Mouse (Mus musculus) duodenum, adult 2 months (tissue): ENCODE results near the gene Gm42957. TPM values are rescaled to one million over a fixed set of nuclear protein-coding genes. Genes with fewer than 3 reads are reported as not detected.

Experiments
- polyA plus RNA-seq: library from polyadenylated mRNA; depleted of rRNA; stranded (reverse); fragments of >200 nt; gene quantifications from 2 replicates; pipeline ENCODE4 v1.2.3, GENCODE M21; 2012; ENCODE audit warnings: low replicate concordance; rRNA removed

Gm42957 gene
- not detected in 2 replicates for polyA plus RNA-seq

DNA sequence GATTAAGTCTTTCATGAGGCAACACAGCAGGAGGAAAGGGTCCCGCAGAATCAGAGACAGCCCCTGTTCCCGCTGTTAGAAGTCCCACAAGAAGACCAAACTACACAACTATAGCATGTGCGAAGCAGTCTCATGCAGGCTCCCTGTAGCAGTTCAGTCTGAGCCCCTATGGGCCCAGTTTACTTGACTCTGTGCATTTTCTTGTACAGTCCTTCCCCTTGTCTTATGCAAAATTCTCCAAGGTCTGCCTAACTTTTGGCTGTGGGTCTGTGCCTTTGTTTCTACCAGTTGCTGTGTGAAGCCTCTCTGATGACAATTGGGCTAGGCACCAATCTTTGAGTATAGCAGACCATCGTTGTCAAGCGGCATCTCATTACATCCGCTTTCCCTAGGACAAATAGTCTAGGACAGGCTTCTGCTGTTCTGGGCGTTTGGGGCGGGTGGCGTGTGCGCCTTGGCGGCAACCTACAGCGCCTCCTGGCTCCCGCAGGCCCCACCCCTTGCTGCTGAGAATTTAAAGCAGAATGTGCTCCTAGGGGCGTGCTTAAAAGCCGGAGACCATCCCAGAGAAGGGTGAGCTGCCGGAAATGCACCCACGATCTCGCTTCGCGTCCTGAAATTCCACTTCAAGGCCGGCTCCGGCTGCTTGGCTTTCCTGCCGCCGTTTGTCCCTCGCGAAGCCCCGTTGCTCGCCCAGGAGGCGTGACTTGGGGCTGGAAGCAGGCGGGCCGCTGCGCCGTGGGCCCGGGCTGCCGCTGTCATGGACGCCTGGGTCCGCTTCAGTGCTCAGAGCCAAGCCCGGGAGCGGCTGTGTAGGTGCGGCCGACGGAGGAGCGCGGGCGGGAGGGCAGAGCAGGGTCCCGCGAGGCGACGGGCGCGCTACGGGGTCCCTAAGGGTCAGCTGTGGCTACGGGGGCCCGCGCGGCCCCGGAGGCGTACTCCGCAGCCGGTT is at the start of gene Gm42957, which contains the start of gene Pex11b:
TSS of gene Gm42957 (plus strand) at position 547 of the 952 bp plus-strand sequence.
TSS of gene Pex11b (plus strand) at position 449 of the 952 bp plus-strand sequence.

DNA sequence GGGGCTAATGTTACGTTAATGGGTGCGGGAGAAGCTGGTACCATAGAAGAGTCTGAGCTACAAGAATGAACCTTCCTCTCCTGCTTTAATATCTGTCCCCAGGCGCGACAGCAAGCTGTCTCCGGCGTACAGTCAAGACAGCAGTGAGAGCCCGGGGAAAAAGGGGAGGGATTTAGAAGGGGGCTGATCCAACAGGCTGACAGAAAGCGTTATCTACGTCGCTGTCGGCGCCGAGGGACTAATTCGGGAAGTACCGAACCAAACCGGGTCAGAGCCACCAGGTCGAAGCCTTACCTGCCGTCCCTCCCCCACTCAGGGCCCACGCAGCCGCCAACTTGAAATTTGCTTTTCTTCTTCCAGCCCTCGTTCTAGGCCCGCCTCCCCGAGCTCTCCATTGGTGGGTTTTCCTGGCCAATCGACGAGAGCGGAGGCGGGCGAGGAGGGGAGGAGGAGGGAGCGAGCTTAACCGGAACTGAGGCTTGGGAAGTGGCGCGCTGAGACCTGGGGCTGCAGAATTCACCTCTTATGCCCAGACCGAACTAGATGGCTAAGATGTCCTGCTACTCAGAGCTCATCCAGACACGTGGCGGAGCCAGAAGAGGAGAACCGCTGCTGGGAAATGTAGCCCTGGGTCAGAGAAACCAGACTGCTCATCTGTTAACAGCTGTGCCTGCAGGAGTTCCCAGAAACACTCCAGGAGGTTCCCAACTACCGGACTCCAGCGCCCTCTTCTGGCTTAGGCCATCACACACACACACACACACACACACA is 41.3 kb upstream of the Gm42957 start, which contains the start of gene Polr3gl:
TSS of gene Polr3gl (minus strand) at position 392 of the 771 bp plus-strand sequence.

DNA sequence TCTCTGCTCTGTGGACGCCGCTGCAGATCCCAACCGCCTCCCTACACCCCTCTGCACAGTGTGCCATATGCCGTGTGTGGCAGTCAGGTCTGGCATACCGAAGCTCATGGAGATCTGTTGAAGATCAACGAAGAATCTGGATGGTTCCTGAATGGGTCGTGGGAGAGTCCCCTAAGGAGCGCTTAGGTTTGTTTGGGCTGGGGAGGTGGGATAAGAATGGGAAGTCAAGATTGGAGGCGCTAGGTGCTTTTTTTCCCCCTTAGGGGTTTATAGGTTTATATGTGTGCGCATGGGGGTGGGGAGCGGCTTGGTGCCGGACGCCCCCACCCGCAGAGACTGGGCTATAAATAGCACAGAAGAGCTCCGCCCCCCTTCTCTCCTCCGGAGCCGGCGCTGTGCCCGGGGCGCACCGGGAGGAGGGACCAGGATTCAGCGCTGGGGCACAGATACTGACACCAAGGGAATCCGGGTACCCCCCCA is 39.0 kb upstream of the Gm42957 start, which contains the start of gene Ankrd34a:
TSS of gene Ankrd34a (plus strand) at position 409 of the 480 bp plus-strand sequence.

DNA sequence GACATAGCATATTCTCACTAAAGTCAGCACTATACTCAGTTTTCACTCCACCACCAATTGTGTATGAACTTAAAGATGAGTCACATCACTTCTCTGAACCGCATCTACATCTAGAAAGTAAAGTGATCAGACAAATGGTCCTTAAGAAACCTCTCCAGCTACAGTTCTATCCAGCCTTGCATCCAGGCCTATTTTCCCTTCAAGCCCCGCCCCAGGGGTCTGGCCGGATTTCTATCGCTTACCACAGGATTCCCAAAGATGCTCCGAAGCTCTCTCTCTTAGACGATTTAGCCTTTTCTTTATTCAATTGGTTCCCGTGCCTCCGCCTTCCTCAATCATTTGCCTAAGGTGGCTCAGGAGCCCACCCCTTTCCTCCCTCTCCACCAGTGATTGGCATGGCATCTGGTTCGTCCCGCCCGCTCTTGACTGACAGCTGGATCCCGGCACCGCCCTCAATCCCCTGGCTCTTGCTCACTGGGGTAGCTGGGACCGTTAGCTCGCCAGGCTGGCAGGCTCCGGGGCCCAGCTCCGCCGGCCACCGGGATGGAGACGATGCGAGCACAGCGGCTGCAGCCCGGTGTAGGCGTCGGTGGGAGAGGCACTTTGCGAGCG is 34.5 kb upstream of the Gm42957 start, which contains the start of gene Lix1l:
TSS of gene Lix1l (plus strand) at position 511 of the 612 bp plus-strand sequence.

DNA sequence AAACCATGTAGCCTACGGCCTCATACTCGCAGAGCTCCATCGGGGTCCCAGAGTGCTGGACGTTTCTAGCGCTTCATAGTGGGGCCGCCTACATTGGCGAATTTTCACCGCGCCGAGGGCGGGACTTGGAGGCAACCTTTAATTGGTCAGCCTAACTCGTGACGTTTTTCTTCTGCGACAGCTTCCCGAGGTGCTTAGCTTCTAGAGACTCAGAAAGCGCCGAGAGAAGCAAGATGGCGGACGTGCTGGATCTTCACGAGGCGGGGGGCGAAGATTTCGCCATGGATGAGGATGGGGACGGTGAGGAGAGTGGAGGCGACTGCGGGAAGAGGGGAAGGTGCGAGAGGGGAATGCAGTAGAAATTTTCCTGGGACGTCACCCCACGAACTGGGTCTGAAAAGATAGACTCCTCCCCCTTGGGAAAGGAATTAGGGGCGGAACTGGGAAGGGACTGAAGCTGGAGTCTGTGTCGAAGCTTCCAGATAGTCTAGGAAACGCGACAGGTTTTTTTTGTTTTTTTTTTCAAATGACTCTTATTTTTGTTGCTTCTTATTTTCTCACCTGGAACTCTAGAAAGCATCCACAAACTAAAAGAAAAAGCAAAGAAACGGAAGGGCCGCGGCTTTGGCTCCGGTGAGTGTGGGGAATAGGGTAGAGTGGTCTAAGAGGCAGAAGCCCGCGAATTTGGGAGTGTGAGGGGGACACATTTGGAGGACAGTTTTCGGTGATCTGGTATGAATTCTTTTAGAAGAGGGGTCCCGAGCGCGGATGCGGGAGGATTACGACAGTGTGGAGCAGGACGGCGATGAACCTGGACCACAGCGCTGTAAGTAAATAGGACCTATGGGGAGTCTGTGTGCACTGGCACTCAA is 5.3 kb upstream of the Gm42957 start, which contains the start of gene Rbm8a:
TSS of gene Rbm8a (plus strand) at position 205 of the 872 bp plus-strand sequence.

DNA sequence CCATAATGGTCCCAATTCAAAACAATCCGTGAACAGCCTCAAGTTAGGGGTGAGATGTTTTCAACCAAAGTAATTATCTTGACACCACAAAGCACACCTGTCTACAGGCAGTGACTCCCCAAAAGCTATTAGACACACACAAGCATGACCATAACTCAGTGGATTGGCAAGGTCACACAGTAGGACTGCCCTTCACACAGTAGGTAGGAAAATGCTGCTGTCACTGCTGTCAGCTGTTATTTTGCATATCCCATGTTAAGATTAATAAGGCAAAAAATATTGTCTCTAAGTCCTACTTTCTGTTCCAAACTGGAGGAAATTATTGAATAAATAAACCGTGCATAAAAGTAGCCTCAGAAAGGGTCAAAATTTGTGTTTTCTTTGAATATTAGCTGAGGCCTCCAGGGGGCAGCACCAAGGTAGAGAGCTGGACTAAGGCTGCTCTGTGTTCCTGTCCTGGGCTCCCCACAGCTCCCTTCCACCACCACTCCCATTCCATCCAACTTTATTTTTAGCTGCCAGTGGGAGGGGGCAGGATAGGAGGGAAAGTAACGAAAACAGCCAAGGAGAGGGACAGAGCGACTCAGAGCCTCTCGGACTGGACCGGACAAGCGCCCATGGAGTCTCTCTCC is 9.9 kb downstream of the Gm42957 start, which contains the start of gene Itga10:
TSS of gene Itga10 (plus strand) at position 567 of the 632 bp plus-strand sequence.

DNA sequence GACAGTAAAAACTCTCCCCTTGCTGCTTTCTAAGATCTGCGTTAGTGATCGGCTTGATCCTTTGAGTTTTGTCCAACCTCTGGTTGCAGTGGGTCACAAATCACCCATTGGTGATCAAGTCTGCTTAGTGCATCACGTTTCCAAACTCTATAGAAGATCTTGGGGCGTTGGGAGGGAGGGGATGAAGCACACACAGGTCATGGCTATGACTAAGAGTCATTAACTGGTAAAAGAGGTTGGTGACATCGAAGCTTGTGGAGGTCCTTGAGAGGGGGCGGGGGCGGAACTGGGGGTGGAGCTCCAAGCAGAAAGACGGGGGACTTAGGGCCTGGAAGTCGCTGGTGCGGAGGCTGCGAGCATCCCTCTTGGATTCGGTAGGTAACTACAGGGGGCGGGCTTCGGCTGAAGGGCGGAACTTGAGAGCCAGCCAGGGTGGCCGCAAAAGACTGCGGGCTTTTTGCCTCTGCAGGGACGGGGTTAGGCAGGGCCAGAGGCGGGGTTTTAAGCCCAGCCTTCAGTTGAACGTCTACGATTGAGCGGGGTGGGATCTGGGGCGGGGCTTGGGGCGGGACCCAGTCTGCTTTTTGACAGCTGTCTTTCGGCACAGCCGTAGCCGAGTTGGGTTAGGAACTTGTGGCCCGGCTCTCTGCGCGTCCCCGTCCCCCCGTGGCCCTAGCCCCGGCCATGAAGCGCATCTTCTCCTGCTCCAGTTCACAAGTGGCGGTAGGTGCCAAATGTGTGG is 34.6 kb downstream of the Gm42957 start, which contains the start of gene Ankrd35:
TSS of gene Ankrd35 (plus strand) at position 405 of the 742 bp plus-strand sequence.

DNA sequence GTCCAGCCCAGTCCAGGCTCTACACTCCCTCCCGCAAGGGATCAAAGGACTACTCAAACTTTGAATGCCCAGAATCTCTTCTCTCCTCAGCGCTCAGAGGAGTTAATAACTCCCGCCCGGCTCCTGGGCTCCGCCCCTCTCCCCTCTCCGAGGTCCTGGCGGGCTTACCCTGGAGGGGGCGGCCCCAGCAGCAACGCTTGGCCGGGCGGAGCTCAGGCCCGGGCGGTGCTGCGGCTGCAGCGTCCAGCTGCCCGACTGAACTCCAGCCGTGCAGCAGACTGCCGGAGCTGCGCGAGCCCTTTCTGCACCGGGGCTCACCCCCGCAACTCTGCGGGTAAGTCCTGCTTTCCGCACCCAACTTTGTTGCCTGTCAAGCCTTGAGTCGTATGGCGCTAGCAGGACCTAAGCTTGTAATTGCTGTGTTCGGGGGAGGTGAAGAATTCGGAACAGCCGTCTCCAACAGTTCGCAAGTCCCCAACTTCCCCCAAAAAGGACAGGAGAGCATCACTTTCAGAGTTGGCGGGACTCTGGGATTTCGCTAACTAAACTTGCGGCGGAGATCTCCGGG is 61.0 kb downstream of the Gm42957 start, which contains the start of gene Pias3:
TSS of gene Pias3 (plus strand) at position 187 of the 568 bp plus-strand sequence.

Other genes starting within 250 kb of the Gm42957 start
- gene BC107364, start 183.2 kb upstream of the Gm42957 start, polyA plus RNA-seq: not detected in 2 replicates
- gene Hfe2, start 110.3 kb upstream of the Gm42957 start, polyA plus RNA-seq: 0.09 TPM in 1 of 2 replicates, not detected in the other
- gene Txnip, start 77.5 kb upstream of the Gm42957 start, polyA plus RNA-seq: 252 and 270 TPM in 2 replicates
- not detected in 2 replicates for gene Gm16253, start 58.5 kb upstream of the Gm42957 start, polyA plus RNA-seq
- gene Polr3gl, start 41.3 kb upstream of the Gm42957 start, polyA plus RNA-seq: 6.9 and 7.5 TPM in 2 replicates
- 0.27 and 0.53 TPM in 2 replicates for gene Ankrd34a, start 38.8 kb upstream of the Gm42957 start, polyA plus RNA-seq
- 3.6 and 5.3 TPM in 2 replicates for gene Lix1l, start 34.3 kb upstream of the Gm42957 start, polyA plus RNA-seq
- 2.2 and 2.3 TPM in 2 replicates for gene Rbm8a, start 5.5 kb upstream of the Gm42957 start, polyA plus RNA-seq
- gene Pex11b, start 98 bp upstream of the Gm42957 start, polyA plus RNA-seq: 15.2 and 21.5 TPM in 2 replicates
- gene Itga10, start 10.1 kb downstream of the Gm42957 start, polyA plus RNA-seq: 0.72 and 0.88 TPM in 2 replicates
- gene Ankrd35, start 34.7 kb downstream of the Gm42957 start, polyA plus RNA-seq: 0.14 and 0.71 TPM in 2 replicates
- gene Pias3, start 60.9 kb downstream of the Gm42957 start, polyA plus RNA-seq: 15.4 and 22.8 TPM in 2 replicates
- gene Nudt17, start 73.1 kb downstream of the Gm42957 start, polyA plus RNA-seq: 2.1 and 2.7 TPM in 2 replicates
- gene Polr3c, start 92.2 kb downstream of the Gm42957 start, polyA plus RNA-seq: 27.8 and 31.3 TPM in 2 replicates
- 8.6 and 9.7 TPM in 2 replicates for gene Rnf115, start 92.2 kb downstream of the Gm42957 start, polyA plus RNA-seq
- 8.1 and 38.9 TPM in 2 replicates for gene Pdzk1, start 193.8 kb downstream of the Gm42957 start, polyA plus RNA-seq
- gene Cd160, start 193.9 kb downstream of the Gm42957 start, polyA plus RNA-seq: 0.33 and 1.5 TPM in 2 replicates